Mouse (Mus musculus) spleen, adult 12 weeks (tissue): Measurements from ENCODE around the gene Dynll1.
A peak's percentile ranks its signal among the peaks of the same experiment; 100 is the strongest.

ENCODE experiments used
- DNase-seq: peaks from one replicate; pipeline ENCODE4 v3.0.0; 2022; ENCODE audit warnings: low spot score

Dynll1 gene

DNA sequence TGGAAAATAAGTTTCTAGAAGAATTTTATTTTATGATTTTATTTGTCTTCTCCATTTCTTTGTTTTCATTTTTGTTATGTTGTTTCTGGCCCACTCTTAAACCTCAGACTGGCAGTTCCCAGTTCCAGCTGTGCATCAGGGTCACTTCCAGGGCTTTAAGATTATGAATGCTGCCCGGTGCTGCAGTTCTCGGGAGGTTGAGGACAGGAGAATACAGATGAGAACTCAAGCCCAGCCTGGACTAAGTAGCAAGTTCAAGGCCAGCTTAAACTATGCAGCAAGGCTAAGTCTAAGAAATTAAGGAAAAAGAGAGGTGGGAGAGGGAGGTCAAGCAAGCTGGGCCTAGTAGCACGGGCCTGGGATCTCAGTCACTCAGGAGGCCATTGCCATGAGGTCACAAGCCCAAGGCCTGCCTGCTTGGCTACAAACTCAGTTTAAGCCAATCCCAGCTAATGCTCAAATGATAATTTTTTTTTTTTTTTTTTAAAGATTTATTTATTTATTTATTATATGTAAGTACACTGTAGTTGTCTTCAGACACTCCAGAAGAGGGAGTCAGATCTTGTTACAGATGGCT, 33.2 kb downstream of the Dynll1 start:
- DNase-seq, result no peak

GRCm38 (mm10) chr5:115266787-115267468, 33.9 kb downstream of the Dynll1 start:
- DNase-seq, result peak; percentile 54

GRCm38 (mm10) chr5:115266340-115266739, 34.5 kb downstream of the Dynll1 start:
- DNase-seq, result no peak

- no peak for DNase-seq
These were observed 38.1 kb downstream of the Dynll1 start for GRCm38 (mm10) chr5:115262502-115263291.

- DNase-seq, result no peak
These were observed 38.9 kb downstream of the Dynll1 start for GRCm38 (mm10) chr5:115261880-115262279.

- no peak for DNase-seq
These were observed 39.7 kb downstream of the Dynll1 start for GRCm38 (mm10) chr5:115261141-115261540.

GRCm38 (mm10) chr5:115260356-115260755, 40.4 kb downstream of the Dynll1 start:
- no peak for DNase-seq

GRCm38 (mm10) chr5:115256909-115257546, 43.8 kb downstream of the Dynll1 start:
- DNase-seq, result no peak

DNA sequence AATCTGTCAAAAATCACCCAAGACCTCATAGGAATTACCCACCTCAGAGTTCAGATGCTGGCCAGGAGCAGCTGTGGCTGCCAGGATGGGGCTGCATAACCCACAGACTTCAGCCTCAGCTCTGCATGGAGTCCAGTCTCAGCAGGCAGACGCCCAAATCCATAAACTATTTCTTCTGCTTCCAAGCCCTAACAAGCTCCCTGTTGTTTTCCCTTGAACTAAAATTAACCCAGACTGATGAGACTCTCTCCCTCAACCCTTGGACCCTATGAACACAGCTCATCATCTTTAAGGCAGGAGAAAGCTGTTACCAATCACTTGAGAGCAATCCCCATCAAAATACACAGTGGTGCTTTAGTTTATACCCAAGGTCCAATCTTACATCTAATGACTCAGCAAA, 45.3 kb downstream of the Dynll1 start:
- DNase-seq, result no peak
